Mouse (Mus musculus): Measurements from ENCODE around the gene Tex37. TPM values are rescaled to one million over a fixed set of nuclear protein-coding genes. Genes with fewer than 3 reads are reported as not detected.

The Tex37 gene
- total and polyA plus RNA-seq, 3 experiments: not detected

GRCm38 (mm10) chr6:70874035-70874775 is 44.5 kb downstream of the Tex37 start:
- Histone ChIP-seq H3K9ac (ENCODE audit: low read depth, low read length) (no peak overlapping the region), H3K4me3 (no peak overlapping the region), H3K27me3 (ENCODE audit: control insufficient read depth, insufficient read depth, low read length) (no peaks in the 10 kb centered on the region), H3K36me3 (ENCODE audit: control insufficient read depth, insufficient read depth, low read length) (peaks cover 6% of the 10 kb centered on the region), H3K79me2 (replicated peaks; ENCODE audit: control insufficient read depth, insufficient read depth, low read length) (0 out of 2 replicates have a peak, but pooled peaks cover 1% of the 10 kb centered on the region), H3K27ac (no peak overlapping the region), H3K4me1 (ENCODE audit: control insufficient read depth, insufficient read depth, low read length) (peaks cover 7% of the 10 kb centered on the region)
- 64% methylated on average over 5 of the region's 5 CpGs for WGBS
- intact Hi-C loops (cut with DNase I): loop anchor here (2.0 kb wide), 1 partner anchor 27 kb away; no protein-coding TSS in a partner anchor
- TF ChIP-seq EP300 (IDR thresholded peaks at IDR 0.05; ENCODE audit: insufficient read depth, low read depth, low read length) (no peak), CTCF (IDR thresholded peaks at IDR 0.05) (peak; percentile 55), POLR2A (IDR thresholded peaks at IDR 0.05; ENCODE audit: insufficient read depth, low read depth, low read length) (no peak)
- DNase-seq: no peak

GRCm38 (mm10) chr6:70872570-70872969 is 46.2 kb downstream of the Tex37 start:
- 0 out of 2 replicates have a peak, but pooled peaks cover 1% of the 10 kb centered on the region for H3K79me2 ChIP-seq (replicated peaks; ENCODE audit: control insufficient read depth, insufficient read depth, low read length)
- no peak overlapping the region for H3K4me3 ChIP-seq
- TF ChIP-seq EP300 (IDR thresholded peaks at IDR 0.05; ENCODE audit: insufficient read depth, low read depth, low read length) (no peak), CTCF (IDR thresholded peaks at IDR 0.05) (no peak), POLR2A (IDR thresholded peaks at IDR 0.05; ENCODE audit: insufficient read depth, low read depth, low read length) (no peak)
- peaks cover 6% of the 10 kb centered on the region for H3K36me3 ChIP-seq (ENCODE audit: control insufficient read depth, insufficient read depth, low read length)
- no peak overlapping the region for H3K27ac ChIP-seq
- WGBS: 57% methylated on average over 7 of the region's 7 CpGs
- no peak for DNase-seq
- intact Hi-C loops (cut with DNase I): no loop called here
- H3K27me3 ChIP-seq (ENCODE audit: control insufficient read depth, insufficient read depth, low read length): no peaks in the 10 kb centered on the region
- no peak overlapping the region for H3K9ac ChIP-seq (ENCODE audit: low read depth, low read length)
- peaks cover 7% of the 10 kb centered on the region for H3K4me1 ChIP-seq (ENCODE audit: control insufficient read depth, insufficient read depth, low read length)

- intact Hi-C loops (cut with DNase I): no loop called here
- WGBS: 27% methylated on average over 10 of the region's 10 CpGs
- Histone ChIP-seq H3K79me2 (replicated peaks; ENCODE audit: control insufficient read depth, insufficient read depth, low read length) (peaks cover 1% of the 10 kb centered on the region; the same call in 1 of the 2 replicates), H3K4me1 (ENCODE audit: control insufficient read depth, insufficient read depth, low read length) (peaks cover 7% of the 10 kb centered on the region), H3K36me3 (ENCODE audit: control insufficient read depth, insufficient read depth, low read length) (peaks cover 6% of the 10 kb centered on the region), H3K4me3 (no peak overlapping the region), H3K27ac (no peak overlapping the region), H3K27me3 (ENCODE audit: control insufficient read depth, insufficient read depth, low read length) (no peaks in the 10 kb centered on the region), H3K9ac (ENCODE audit: low read depth, low read length) (no peak overlapping the region)
- TF ChIP-seq EP300 (IDR thresholded peaks at IDR 0.05; ENCODE audit: insufficient read depth, low read depth, low read length): no peak
- TF ChIP-seq POLR2A (IDR thresholded peaks at IDR 0.05; ENCODE audit: insufficient read depth, low read depth, low read length): no peak
- no peak for TF ChIP-seq CTCF (IDR thresholded peaks at IDR 0.05)
- DNase-seq: peak in 1 of 2 experiments; percentile 14
Observed at GRCm38 (mm10) chr6:70872128-70872527, 46.6 kb downstream of the Tex37 start.

- intact Hi-C loops (cut with DNase I): no loop called here
- WGBS: 46% methylated on average over 14 of the region's 14 CpGs
- Histone ChIP-seq H3K36me3 (ENCODE audit: control insufficient read depth, insufficient read depth, low read length) (peaks cover 6% of the 10 kb centered on the region), H3K9ac (ENCODE audit: low read depth, low read length) (no peak overlapping the region), H3K4me3 (no peak overlapping the region), H3K27me3 (ENCODE audit: control insufficient read depth, insufficient read depth, low read length) (no peaks in the 10 kb centered on the region), H3K4me1 (ENCODE audit: control insufficient read depth, insufficient read depth, low read length) (peaks cover 7% of the 10 kb centered on the region), H3K27ac (no peak overlapping the region), H3K79me2 (replicated peaks; ENCODE audit: control insufficient read depth, insufficient read depth, low read length) (peaks cover 1% of the 10 kb centered on the region; the same call in 1 of the 2 replicates)
- DNase-seq: no peak
- no peak for TF ChIP-seq POLR2A (IDR thresholded peaks at IDR 0.05; ENCODE audit: insufficient read depth, low read depth, low read length)
- no peak for TF ChIP-seq EP300 (IDR thresholded peaks at IDR 0.05; ENCODE audit: insufficient read depth, low read depth, low read length)
- TF ChIP-seq CTCF (IDR thresholded peaks at IDR 0.05): no peak
Observed at GRCm38 (mm10) chr6:70871511-70871980, 47.2 kb downstream of the Tex37 start.

- Histone ChIP-seq H3K27ac (no peak overlapping the region), H3K79me2 (replicated peaks; ENCODE audit: control insufficient read depth, insufficient read depth, low read length) (peaks cover 1% of the 10 kb centered on the region; the same call in 1 of the 2 replicates), H3K9ac (ENCODE audit: low read depth, low read length) (no peak overlapping the region), H3K4me3 (no peak overlapping the region), H3K36me3 (ENCODE audit: control insufficient read depth, insufficient read depth, low read length) (peaks cover 5% of the 10 kb centered on the region), H3K4me1 (ENCODE audit: control insufficient read depth, insufficient read depth, low read length) (peaks cover 8% of the 10 kb centered on the region), H3K27me3 (ENCODE audit: control insufficient read depth, insufficient read depth, low read length) (no peaks in the 10 kb centered on the region)
- TF ChIP-seq CTCF (IDR thresholded peaks at IDR 0.05) (no peak), POLR2A (IDR thresholded peaks at IDR 0.05; ENCODE audit: insufficient read depth, low read depth, low read length) (no peak), EP300 (IDR thresholded peaks at IDR 0.05; ENCODE audit: insufficient read depth, low read depth, low read length) (no peak)
- no peak for DNase-seq
- intact Hi-C loops (cut with DNase I): no loop called here
- WGBS: 97% methylated on average over 9 of the region's 9 CpGs
Observed at GRCm38 (mm10) chr6:70867297-70867696, 51.4 kb downstream of the Tex37 start.

- peaks cover 4% of the 10 kb centered on the region; the same call in 1 of the 2 replicates for H3K79me2 ChIP-seq (replicated peaks; ENCODE audit: control insufficient read depth, insufficient read depth, low read length)
- intact Hi-C loops (cut with DNase I): no loop called here
- H3K9ac ChIP-seq (ENCODE audit: low read depth, low read length): no peak overlapping the region
- WGBS: 86% methylated on average over 5 of the region's 5 CpGs
- peaks cover 6% of the 10 kb centered on the region; the same call in 1 of the 2 replicates for H3K4me1 ChIP-seq (ENCODE audit: control insufficient read depth, insufficient read depth, low read length)
- H3K27me3 ChIP-seq (ENCODE audit: control insufficient read depth, insufficient read depth, low read length): no peaks in the 10 kb centered on the region
- TF ChIP-seq EP300 (IDR thresholded peaks at IDR 0.05; ENCODE audit: insufficient read depth, low read depth, low read length) (no peak), POLR2A (IDR thresholded peaks at IDR 0.05; ENCODE audit: insufficient read depth, low read depth, low read length) (no peak), CTCF (IDR thresholded peaks at IDR 0.05) (no peak)
- H3K27ac ChIP-seq: no peak overlapping the region
- H3K4me3 ChIP-seq: no peak overlapping the region
- DNase-seq: no peak
- H3K36me3 ChIP-seq (ENCODE audit: control insufficient read depth, insufficient read depth, low read length): peaks cover 5% of the 10 kb centered on the region
Observed at GRCm38 (mm10) chr6:70866761-70867160, 52.0 kb downstream of the Tex37 start.
